Mouse (Mus musculus): ENCODE results near the gene Tcp11x2.

Tcp11x2 gene

GRCm38 (mm10) chrX:135693633-135694032, at the start of gene Tcp11x2:
Gene Tcp11x2 (minus strand): TSS chrX:135693790.
- DNase-seq (ENCODE audit: low spot score): no peak

DNA sequence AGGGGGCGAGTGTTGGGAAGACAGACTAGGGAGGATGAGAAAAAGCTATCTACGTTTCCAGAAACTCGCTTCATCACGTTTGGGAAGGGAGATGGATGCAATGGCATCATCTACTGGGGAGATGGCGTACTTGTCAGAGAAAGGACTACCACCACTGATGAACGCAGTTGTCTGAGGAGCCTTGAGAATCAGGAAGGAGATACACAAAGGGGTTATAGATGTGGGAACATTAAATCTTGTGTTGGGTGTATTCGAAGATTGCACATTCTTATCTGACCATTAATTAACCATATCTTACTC, 49.4 kb upstream of the Tcp11x2 start:
- DNase-seq (ENCODE audit: low spot score): no peak

DNA sequence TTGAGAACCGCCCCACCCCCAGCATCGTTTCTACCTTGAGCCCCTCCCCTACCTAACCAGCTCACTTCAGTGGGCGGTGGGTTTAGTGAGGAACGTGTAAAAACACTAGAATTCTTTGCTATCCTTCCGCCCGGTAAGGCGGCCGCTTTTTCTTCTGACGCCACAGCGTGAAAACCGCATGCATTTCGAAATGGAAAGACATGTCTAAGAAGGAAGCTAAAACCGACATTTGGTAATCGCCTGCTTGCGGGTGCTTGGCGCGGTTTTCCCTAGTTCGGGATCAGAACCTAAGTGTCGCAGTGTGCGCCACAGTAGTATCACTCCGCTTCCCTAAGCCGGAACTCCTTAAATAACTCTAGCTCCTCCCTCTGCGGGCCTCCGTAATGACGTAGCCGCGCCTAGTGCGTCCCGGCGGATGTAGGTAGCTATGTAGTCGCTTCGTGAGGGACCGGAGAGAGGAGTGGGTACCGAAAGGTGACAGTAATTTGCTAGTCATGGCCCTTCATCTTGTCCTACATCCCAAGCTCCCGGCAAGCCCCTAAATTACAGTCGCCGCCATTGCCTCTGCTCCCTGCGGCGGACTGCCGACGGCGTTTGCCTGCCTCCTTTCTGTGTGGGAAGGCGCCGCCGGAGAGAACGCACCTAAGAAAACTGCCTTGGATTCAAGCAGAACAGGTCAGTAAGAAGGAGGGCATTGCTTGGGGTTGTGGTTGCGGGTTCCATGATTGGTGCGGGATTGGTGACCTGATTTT, 48.9 kb upstream of the Tcp11x2 start, which contains the start of the genes Armcx5 and Gprasp1:
Gene Armcx5 (plus strand): TSS at position 430 of the 752 bp plus-strand sequence.
Gene Gprasp1 (plus strand): TSS at position 430 of the 752 bp plus-strand sequence.
- DNase-seq (ENCODE audit: low spot score): peak; percentile 89

DNA sequence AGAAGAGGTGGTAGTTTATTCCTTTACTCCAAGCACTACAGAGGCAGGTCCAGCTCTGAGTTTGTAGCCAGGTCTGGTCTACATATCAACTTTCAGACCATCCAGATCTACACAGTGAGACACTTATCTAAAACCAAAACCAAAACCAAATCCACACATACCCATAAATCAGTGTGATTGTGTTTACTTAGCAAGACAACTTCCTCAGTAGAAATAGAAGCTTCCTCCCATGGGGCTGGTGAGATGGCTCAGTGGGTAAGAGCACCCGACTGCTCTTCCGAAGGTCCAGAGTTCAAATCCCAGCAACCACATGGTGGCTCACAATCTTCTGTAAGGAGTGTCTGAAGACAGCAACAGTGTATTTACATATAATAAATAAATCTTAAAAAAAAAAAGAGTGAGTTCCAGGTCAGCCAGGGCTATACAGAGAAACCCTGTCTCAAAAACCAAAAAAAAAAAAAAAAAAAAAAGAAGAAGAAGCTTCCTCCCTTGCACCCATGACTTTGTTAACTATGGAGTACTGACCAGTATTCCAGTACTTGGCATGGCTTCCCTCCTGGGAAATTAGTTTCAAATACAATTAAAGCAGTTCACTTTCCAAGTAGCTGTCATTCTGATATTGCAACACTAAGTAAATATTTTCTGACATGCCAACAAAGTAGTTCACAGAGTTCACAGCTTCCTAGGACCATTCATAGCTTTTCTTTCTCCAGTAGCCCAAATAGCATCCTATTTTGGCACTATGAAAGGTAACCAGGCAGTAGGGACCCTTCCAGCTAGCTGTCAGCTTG, 45.3 kb upstream of the Tcp11x2 start:
- no peak for DNase-seq (ENCODE audit: low spot score)

GRCm38 (mm10) chrX:135725161-135725560, 31.6 kb upstream of the Tcp11x2 start, which contains the start of gene Tmsb15a:
Gene Tmsb15a (minus strand): TSS chrX:135725261.
- no peak for DNase-seq (ENCODE audit: low spot score)

GRCm38 (mm10) chrX:135712845-135713244, 19.3 kb upstream of the Tcp11x2 start:
- no peak for DNase-seq (ENCODE audit: low spot score)

DNA sequence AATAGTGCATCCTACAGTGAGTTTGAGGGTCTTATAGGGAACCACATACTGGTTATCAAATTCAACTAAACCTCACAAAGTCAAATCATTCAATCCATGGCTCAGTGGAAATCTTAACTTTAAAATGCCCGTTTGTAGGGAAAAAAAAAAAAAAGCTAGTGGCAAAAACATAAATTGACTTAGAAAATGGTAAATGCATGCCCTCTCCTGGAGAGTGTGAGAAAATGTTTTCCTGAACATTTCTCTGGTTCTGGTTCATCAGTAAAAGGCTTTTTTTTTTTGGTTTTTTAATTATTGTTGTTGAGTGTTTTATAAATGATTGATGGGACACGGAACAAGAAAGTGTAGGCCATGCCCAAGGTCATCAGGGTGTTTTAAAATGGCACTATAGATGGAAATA, 10.8 kb upstream of the Tcp11x2 start:
- no peak for DNase-seq (ENCODE audit: low spot score)

- no peak for DNase-seq (ENCODE audit: low spot score)
Measured at GRCm38 (mm10) chrX:135703111-135703510, 9.5 kb upstream of the Tcp11x2 start.

DNA sequence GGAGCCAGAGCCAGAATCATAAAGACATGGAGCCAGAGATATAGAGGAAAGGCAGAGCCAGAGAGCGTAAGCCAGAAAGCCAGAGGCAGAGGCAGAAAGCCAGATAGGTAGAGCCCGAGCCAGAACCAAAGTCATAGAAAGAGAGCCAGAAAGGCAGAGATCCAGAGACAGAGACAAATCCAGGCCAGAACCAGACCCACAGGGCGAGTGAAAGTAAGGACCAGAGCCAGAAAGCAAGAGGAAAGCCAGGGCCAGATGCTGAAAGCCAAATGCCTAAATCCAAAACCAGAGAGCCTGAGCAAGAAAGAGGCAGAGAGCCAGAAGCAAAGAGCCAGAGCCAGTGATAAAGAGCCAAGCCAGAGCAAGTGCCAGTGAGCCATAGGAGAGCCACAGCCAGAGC, 5.8 kb downstream of the Tcp11x2 start:
- DNase-seq (ENCODE audit: low spot score): no peak

- no peak for DNase-seq (ENCODE audit: low spot score)
Measured at GRCm38 (mm10) chrX:135681858-135682257, 11.7 kb downstream of the Tcp11x2 start.

DNA sequence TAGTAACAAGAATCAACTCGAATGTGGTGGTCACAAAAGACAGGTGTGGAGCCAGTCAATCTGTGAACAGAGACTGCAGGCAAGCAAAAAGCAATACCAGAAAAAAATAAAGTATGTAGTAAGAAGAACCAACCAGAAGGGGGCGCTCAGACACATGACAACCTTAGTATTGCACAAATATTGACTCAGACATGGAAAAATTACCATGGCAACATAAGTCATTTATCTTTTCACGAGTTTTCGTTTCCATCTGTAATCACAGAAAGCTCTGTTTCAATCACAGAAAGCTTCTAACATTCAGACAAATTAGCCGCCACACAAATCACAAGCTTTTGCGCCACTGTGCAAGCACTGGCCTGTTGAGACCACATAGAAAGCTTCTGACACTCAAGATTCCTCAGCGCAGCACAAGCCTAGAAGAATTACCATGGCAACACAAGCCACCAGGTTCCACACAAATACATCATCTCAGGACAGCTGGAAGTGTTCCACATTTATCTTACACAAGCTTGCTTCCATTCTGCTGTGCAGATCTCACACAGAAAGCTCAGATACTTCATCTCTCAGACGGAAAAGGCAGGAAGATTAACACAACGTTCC, 41.3 kb downstream of the Tcp11x2 start:
- peak; percentile 44 for DNase-seq (ENCODE audit: low spot score)

DNA sequence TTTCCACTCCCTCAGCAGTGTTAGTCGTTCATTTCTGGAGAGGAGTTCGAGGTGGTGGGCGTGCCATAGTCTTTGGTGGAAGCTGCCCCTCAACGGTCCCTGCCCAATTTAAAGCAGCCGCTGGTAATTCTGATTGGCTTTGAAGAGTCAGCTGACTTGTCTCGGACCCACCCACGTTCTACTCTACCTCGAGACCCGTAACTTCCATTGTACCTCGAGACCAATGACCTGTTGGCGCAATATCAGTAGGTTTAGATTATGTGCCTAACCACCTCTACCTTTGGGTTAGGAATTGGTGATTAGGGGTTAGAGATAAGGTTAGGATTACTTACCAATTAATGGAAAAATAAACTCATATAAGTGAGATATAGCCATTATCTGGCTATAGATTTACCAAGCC, 66.0 kb downstream of the Tcp11x2 start, which contains the start of gene Prame:
Gene Prame (minus strand): TSS at position 101 of the 400 bp plus-strand sequence.
- no peak for DNase-seq (ENCODE audit: low spot score)

All from retina, embryonic 14.5 days (tissue).